Mouse (Mus musculus): ENCODE data around the gene Sec16b.
A peak's percentile ranks its signal among the peaks of the same experiment; 100 is the strongest.

Gene Sec16b

GRCm38 (mm10) chr1:157513559-157513958 lies 7.0 kb downstream of the Sec16b start:
- DNase-seq (ENCODE audit: low spot score in 2 of 2) = no peak

GRCm38 (mm10) chr1:157514298-157514697 lies 7.8 kb downstream of the Sec16b start:
- DNase-seq (ENCODE audit: low spot score in 2 of 2) = no peak

- DNase-seq (ENCODE audit: low spot score in 2 of 2) = no peak
These were observed 10.6 kb downstream of the Sec16b start for GRCm38 (mm10) chr1:157516838-157517808.

GRCm38 (mm10) chr1:157518111-157518523 lies 11.6 kb downstream of the Sec16b start:
- no peak for DNase-seq (ENCODE audit: low spot score in 2 of 2)

- no peak for DNase-seq (ENCODE audit: low spot score in 2 of 2)
These were observed 12.9 kb downstream of the Sec16b start for GRCm38 (mm10) chr1:157519396-157519795.

GRCm38 (mm10) chr1:157522322-157522721 lies 15.8 kb downstream of the Sec16b start:
- no peak for DNase-seq (ENCODE audit: low spot score in 2 of 2)

- DNase-seq (ENCODE audit: low spot score in 2 of 2) = no peak
These were observed 18.2 kb downstream of the Sec16b start for GRCm38 (mm10) chr1:157524775-157525174.

GRCm38 (mm10) chr1:157525692-157526354 lies 19.3 kb downstream of the Sec16b start:
- no peak for DNase-seq (ENCODE audit: low spot score in 2 of 2)

GRCm38 (mm10) chr1:157526625-157527024 lies 20.1 kb downstream of the Sec16b start:
- no peak for DNase-seq (ENCODE audit: low spot score in 2 of 2)

GRCm38 (mm10) chr1:157532826-157533460 lies 26.4 kb downstream of the Sec16b start:
- no peak for DNase-seq (ENCODE audit: low spot score in 2 of 2)

GRCm38 (mm10) chr1:157535571-157535970 lies 29.0 kb downstream of the Sec16b start:
- no peak for DNase-seq (ENCODE audit: low spot score in 2 of 2)

- no peak for DNase-seq (ENCODE audit: low spot score in 2 of 2)
These were observed 29.9 kb downstream of the Sec16b start for GRCm38 (mm10) chr1:157536471-157536870.

GRCm38 (mm10) chr1:157537636-157538035 lies 31.1 kb downstream of the Sec16b start:
- DNase-seq (ENCODE audit: low spot score in 2 of 2) = no peak

GRCm38 (mm10) chr1:157545056-157545455 lies 38.5 kb downstream of the Sec16b start:
- DNase-seq (ENCODE audit: low spot score in 2 of 2) = no peak

- DNase-seq (ENCODE audit: low spot score in 2 of 2) = no peak
These were observed 41.1 kb downstream of the Sec16b start for GRCm38 (mm10) chr1:157547658-157548057.

- DNase-seq (ENCODE audit: low spot score in 2 of 2) = no peak
These were observed 43.2 kb downstream of the Sec16b start for GRCm38 (mm10) chr1:157549721-157550120.

GRCm38 (mm10) chr1:157552749-157553451 lies 46.4 kb downstream of the Sec16b start:
- DNase-seq (ENCODE audit: low spot score in 2 of 2) = peak; percentile 53 to 63

GRCm38 (mm10) chr1:157554163-157554562 lies 47.6 kb downstream of the Sec16b start:
- no peak for DNase-seq (ENCODE audit: low spot score in 2 of 2)

- no peak for DNase-seq (ENCODE audit: low spot score in 2 of 2)
These were observed 48.4 kb downstream of the Sec16b start for GRCm38 (mm10) chr1:157554686-157555530.

- no peak for DNase-seq (ENCODE audit: low spot score in 2 of 2)
These were observed 49.2 kb downstream of the Sec16b start for GRCm38 (mm10) chr1:157555738-157556137.

- no peak for DNase-seq (ENCODE audit: low spot score in 2 of 2)
These were observed 49.9 kb downstream of the Sec16b start for GRCm38 (mm10) chr1:157556439-157556838.

Measured in natural killer cell, adult 2 months (primary cell).